Mouse (Mus musculus) neural tube, embryonic 10.5 days (tissue): ENCODE results near the gene Cyb5b.

Experiments used
- DNase-seq: peaks from one replicate; pipeline ENCODE4 v3.0.0-alpha.2; 2017; ENCODE audit warnings: low spot score; ENCODE audit errors: extremely low spot score

Cyb5b gene

GRCm38 (mm10) chr8:107129171-107130025, 21.0 kb upstream of the Cyb5b start:
- DNase-seq, result no peak

GRCm38 (mm10) chr8:107130028-107130427, 20.4 kb upstream of the Cyb5b start:
- no peak for DNase-seq

- no peak for DNase-seq
Measured at GRCm38 (mm10) chr8:107132581-107133491, 17.6 kb upstream of the Cyb5b start.

GRCm38 (mm10) chr8:107133881-107134280, 16.6 kb upstream of the Cyb5b start:
- no peak for DNase-seq

GRCm38 (mm10) chr8:107136003-107136612, 14.3 kb upstream of the Cyb5b start:
- no peak for DNase-seq

GRCm38 (mm10) chr8:107137591-107137990, 12.8 kb upstream of the Cyb5b start:
- DNase-seq, result no peak

GRCm38 (mm10) chr8:107138338-107138737, 12.1 kb upstream of the Cyb5b start:
- DNase-seq, result no peak

- DNase-seq, result no peak
Measured at GRCm38 (mm10) chr8:107139704-107140470, 10.6 kb upstream of the Cyb5b start.

GRCm38 (mm10) chr8:107142539-107142938, 7.9 kb upstream of the Cyb5b start:
- DNase-seq, result no peak

GRCm38 (mm10) chr8:107143501-107143900, 6.9 kb upstream of the Cyb5b start:
- DNase-seq, result no peak

GRCm38 (mm10) chr8:107146186-107146585, 4.3 kb upstream of the Cyb5b start:
- DNase-seq, result no peak

- no peak for DNase-seq
Measured at GRCm38 (mm10) chr8:107148802-107149201, 1.6 kb upstream of the Cyb5b start.

- DNase-seq, result no peak
Measured at GRCm38 (mm10) chr8:107150057-107150403, 410 bp upstream of the Cyb5b start.

- peak; percentile 17 for DNase-seq
Measured at GRCm38 (mm10) chr8:107151212-107151920, 926 bp downstream of the Cyb5b start.

- no peak for DNase-seq
Measured at GRCm38 (mm10) chr8:107153326-107154210, 3.1 kb downstream of the Cyb5b start.

- DNase-seq, result no peak
Measured at GRCm38 (mm10) chr8:107156816-107157215, 6.4 kb downstream of the Cyb5b start.

- no peak for DNase-seq
Measured at GRCm38 (mm10) chr8:107157836-107158235, 7.4 kb downstream of the Cyb5b start.

- no peak for DNase-seq
Measured at GRCm38 (mm10) chr8:107158890-107159289, 8.4 kb downstream of the Cyb5b start.

GRCm38 (mm10) chr8:107164251-107164773, 13.9 kb downstream of the Cyb5b start:
- no peak for DNase-seq
